Mouse (Mus musculus): ENCODE measurements around the gene A630073D07Rik.
"Not testable (repeated sequence)": the region's sequence is repeated elsewhere in the genome, so short reads cannot be mapped to it uniquely, and the experiment has no call there.

A630073D07Rik gene

GRCm38 (mm10) chr6:132651426-132651825 is at the start of gene A630073D07Rik:
Gene A630073D07Rik, minus strand, starts transcription at chr6:132651526.
- no peak for DNase-seq (ENCODE audit: low spot score)

DNA sequence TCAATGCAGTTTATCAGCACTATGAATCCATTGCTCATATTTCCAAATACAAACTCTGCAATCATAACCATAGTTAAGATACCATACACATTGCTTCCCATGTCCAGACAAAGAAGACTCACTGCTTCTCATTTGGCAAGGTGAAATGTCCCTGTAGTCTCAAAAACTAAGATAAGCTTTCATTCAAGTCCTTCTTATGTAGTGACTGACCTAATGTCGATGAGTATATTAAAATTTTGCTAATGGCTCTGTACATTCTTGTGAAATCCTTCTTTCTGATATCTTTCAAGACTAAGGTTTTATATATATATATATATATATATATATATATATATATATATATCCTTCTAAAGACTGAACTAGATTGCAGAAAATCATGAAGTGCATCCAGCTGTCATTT is 49.6 kb upstream of the A630073D07Rik start, which contains the start of gene Tas2r121:
TSS of gene Tas2r121 (minus strand) at position 101 of the 400 bp plus-strand sequence.
- no peak for DNase-seq (ENCODE audit: low spot score)

- DNase-seq (ENCODE audit: low spot score), result not testable (repeated sequence)
Measured at GRCm38 (mm10) chr6:132691596-132691995, 40.3 kb upstream of the A630073D07Rik start.

- DNase-seq (ENCODE audit: low spot score), result no peak
Measured at GRCm38 (mm10) chr6:132656653-132657052, 5.3 kb upstream of the A630073D07Rik start, which contains the start of gene Tas2r120. Gene Tas2r120, plus strand, starts transcription at chr6:132656953.

DNA sequence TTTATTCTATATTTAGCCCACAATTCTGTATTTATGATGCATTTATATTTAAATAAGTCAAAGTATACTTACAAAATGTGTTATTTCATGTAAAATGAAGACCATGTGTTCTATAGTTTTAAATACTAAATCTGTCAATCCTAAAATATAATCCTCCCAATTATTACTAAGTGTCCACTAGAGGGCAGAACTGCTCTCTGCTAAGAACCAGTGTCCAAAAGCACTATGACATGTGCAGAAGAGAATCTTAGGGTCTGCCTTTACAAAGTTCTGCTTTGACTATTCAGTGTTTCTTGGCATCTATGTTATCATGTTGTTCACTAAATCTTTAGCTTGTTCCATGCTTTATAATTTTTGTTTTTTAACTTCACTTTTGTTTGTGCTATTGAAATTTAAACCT is 1.9 kb downstream of the A630073D07Rik start:
- peak; percentile 62 for DNase-seq (ENCODE audit: low spot score)

DNA sequence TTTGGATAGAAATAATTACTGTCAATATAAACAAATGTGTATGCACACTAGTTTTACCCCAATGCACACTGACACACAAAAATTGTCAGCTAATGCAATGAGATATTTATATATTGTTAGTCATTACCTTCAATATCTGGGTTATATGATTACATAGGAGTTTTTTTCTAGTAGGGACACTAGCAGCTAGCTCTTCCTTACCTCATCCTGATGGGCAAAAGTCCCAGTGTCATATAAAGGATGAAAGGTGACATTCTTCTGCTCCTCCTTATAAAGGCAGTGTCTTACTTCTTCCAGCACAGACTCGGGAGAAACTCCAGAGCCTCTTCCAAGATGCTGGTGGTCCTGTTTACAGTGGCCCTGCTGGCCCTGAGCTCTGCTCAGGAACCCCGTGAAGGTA is 55.7 kb downstream of the A630073D07Rik start, which contains the start of gene Prp2:
TSS of gene Prp2 (plus strand) at position 301 of the 400 bp plus-strand sequence.
- not testable (repeated sequence) for DNase-seq (ENCODE audit: low spot score)

Measured in embryo, embryonic 10 days (tissue).